Mouse (Mus musculus): ENCODE data around the gene Slc37a4. TPM values are rescaled to one million over a fixed set of nuclear protein-coding genes. Genes with fewer than 3 reads are reported as not detected.

Slc37a4 gene
- polyA plus RNA-seq, 1 experiment from 2014 or later = 20.8 TPM

DNA sequence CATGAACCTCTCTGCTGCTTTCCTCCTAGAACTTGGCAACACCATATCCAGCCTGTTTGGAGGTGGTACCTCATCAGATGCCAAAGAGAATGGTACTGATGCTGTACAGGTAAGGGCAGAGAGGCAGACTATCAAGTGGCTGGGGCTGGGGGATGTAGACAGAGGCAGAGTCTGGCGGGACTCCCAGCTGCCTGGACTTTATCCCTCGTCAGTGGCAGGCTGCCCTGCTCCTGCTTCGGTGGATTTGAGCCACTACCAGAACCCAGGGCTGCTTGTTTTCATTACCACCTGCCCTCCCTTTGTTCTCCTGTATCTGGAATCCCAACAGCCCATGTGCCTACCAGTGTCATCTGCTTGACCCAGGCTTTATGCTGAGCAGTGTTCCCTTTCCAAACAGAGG, 9.4 kb upstream of the Slc37a4 start:
- H3K36me3 ChIP-seq (ENCODE audit: control insufficient read depth, insufficient read depth, low read length) = peaks cover 35% of the 10 kb centered on the region
- H3K9me3 ChIP-seq (ENCODE audit: control insufficient read depth, low read length) = no peaks in the 10 kb centered on the region
- DNase-seq (ENCODE audit: low spot score, missing footprints) (no peak), ATAC-seq (ENCODE audit: low FRiP score) (no peak)
- H3K4me1 ChIP-seq (ENCODE audit: control insufficient read depth, insufficient read depth, low read length) = no peaks in the 10 kb centered on the region
- H3K27me3 ChIP-seq (ENCODE audit: control insufficient read depth, insufficient read depth, low read length) = no peaks in the 10 kb centered on the region
- 85% methylated on average over 3 of the region's 3 CpGs for WGBS
- no peak overlapping the region for H3K9ac ChIP-seq (ENCODE audit: low read length)
- no peak overlapping the region for H3K27ac ChIP-seq (ENCODE audit: low read depth, low read length)
- H3K4me3 ChIP-seq (ENCODE audit: low read depth, low read length) = no peak overlapping the region
- H3K4me2 ChIP-seq = no peak overlapping the region

DNA sequence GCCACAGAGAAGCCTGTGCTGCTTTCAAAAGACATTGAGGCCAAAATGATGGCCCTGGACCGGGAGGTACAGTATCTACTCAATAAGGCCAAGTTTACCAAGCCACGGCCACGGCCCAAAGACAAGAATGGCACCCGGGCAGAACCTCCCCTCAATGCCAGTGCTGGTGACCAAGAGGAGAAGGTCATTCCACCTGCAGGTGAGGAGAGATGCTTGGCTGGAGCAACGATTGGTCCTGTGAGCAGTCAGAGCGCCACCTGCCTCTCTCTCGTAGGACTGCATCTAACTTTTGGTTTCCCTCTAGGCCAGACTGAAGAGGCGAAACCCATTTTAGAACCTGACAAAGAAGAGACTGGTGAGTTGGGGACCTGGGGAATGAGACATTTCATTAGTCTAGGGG, 7.4 kb upstream of the Slc37a4 start:
- WGBS = 67% methylated on average over 8 of the region's 8 CpGs
- ATAC-seq (ENCODE audit: low FRiP score) (no peak), DNase-seq (ENCODE audit: low spot score, missing footprints) (peak; percentile 89)
- peaks cover 29% of the 10 kb centered on the region for H3K36me3 ChIP-seq (ENCODE audit: control insufficient read depth, insufficient read depth, low read length)
- no peaks in the 10 kb centered on the region for H3K27me3 ChIP-seq (ENCODE audit: control insufficient read depth, insufficient read depth, low read length)
- H3K9ac ChIP-seq (ENCODE audit: low read length) = no peak overlapping the region
- no peaks in the 10 kb centered on the region for H3K4me1 ChIP-seq (ENCODE audit: control insufficient read depth, insufficient read depth, low read length)
- H3K27ac ChIP-seq (ENCODE audit: low read depth, low read length) = no peak overlapping the region
- no peak overlapping the region for H3K4me2 ChIP-seq
- no peaks in the 10 kb centered on the region for H3K9me3 ChIP-seq (ENCODE audit: control insufficient read depth, low read length)
- no peak overlapping the region for H3K4me3 ChIP-seq (ENCODE audit: low read depth, low read length)

DNA sequence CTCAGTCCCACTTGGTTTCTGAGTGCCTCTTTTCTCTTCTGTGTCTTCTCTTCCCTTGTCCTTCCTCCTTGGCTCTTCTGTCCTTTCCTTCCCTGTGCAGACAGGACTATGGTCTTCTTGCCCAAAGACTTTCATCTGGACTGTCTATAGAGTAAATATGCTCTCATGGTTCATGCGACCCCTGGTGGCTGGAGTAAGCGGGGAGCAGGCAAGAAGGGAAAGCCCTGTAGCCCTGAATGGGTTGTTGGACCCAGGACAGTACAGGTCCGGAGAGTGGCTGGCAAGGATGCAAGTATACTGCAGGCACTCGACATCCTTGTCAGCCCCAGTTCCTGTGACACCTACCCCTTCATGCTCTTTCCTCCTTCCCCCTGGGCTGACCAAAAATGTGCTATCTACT, 5.2 kb upstream of the Slc37a4 start:
- peaks cover 22% of the 10 kb centered on the region for H3K36me3 ChIP-seq (ENCODE audit: control insufficient read depth, insufficient read depth, low read length)
- H3K27ac ChIP-seq (ENCODE audit: low read depth, low read length) = no peak overlapping the region
- 40% methylated on average over 4 of the region's 4 CpGs for WGBS
- no peaks in the 10 kb centered on the region for H3K4me1 ChIP-seq (ENCODE audit: control insufficient read depth, insufficient read depth, low read length)
- H3K9me3 ChIP-seq (ENCODE audit: control insufficient read depth, low read length) = no peaks in the 10 kb centered on the region
- H3K4me3 ChIP-seq (ENCODE audit: low read depth, low read length) = no peak overlapping the region
- DNase-seq (ENCODE audit: low spot score, missing footprints) (peak; percentile 93), ATAC-seq (ENCODE audit: low FRiP score) (peak; percentile 55; the same call in 1 of the 2 replicates)
- no peak overlapping the region for H3K9ac ChIP-seq (ENCODE audit: low read length)
- no peaks in the 10 kb centered on the region for H3K27me3 ChIP-seq (ENCODE audit: control insufficient read depth, insufficient read depth, low read length)
- H3K4me2 ChIP-seq = no peak overlapping the region

DNA sequence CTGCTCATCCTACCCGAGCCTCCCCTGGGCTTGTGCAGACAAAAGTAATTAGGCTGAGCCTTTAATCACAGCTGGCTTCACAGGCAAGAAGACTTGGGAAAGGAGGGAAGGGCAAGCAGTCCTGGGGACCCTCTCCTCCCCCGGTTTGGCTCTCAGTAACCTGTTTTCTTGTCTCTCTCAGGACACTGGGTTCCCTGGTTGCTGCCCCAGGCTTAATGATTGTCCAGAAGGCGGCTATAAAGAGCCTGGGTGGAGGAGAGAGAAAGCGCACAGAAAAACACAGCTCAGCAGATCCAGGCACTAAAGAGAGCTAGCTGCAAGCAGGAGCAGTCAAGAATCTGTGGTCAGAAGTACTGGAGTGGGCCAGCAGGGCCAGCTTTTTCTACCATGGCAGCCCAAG, 1.4 kb downstream of the Slc37a4 start:
- Histone ChIP-seq H3K4me2 (no peak overlapping the region; the same call in 1 of the 2 replicates), H3K27ac (ENCODE audit: low read depth, low read length) (no peak overlapping the region), H3K36me3 (ENCODE audit: control insufficient read depth, insufficient read depth, low read length) (peaks cover 7% of the 10 kb centered on the region), H3K4me3 (ENCODE audit: low read depth, low read length) (no peak overlapping the region), H3K9ac (ENCODE audit: low read length) (no peak overlapping the region; the same call in 1 of the 2 replicates), H3K27me3 (ENCODE audit: control insufficient read depth, insufficient read depth, low read length) (no peaks in the 10 kb centered on the region), H3K4me1 (ENCODE audit: control insufficient read depth, insufficient read depth, low read length) (peaks cover 7% of the 10 kb centered on the region; the same call in 1 of the 2 replicates), H3K9me3 (ENCODE audit: control insufficient read depth, low read length) (no peaks in the 10 kb centered on the region)
- ATAC-seq (ENCODE audit: low FRiP score) (no peak), DNase-seq (ENCODE audit: low spot score, missing footprints) (no peak)
- 16% methylated on average over 4 of the region's 4 CpGs for WGBS

DNA sequence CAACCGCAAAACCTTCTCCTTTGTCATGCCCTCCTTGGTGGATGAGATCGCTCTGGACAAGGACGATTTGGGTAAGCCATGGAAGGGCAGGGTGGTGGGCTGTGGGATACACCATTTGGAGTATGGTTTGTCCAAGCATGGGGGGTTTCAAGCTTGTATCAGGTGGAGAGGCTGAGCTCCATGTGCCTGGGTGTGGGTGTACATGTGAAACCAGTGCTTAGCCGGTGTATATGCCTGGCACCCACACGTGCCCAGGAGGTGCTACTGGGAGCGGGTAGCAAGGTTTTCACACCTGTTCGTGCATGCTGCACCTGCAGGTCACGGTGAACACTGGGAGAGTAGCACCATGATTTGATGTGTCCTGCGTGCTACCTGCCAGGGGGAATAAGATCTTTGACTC, 1.9 kb downstream of the Slc37a4 start:
- DNase-seq (ENCODE audit: low spot score, missing footprints) = no peak
- no peak overlapping the region for H3K27ac ChIP-seq (ENCODE audit: low read depth, low read length)
- peaks cover 7% of the 10 kb centered on the region; the same call in 1 of the 2 replicates for H3K4me1 ChIP-seq (ENCODE audit: control insufficient read depth, insufficient read depth, low read length)
- ATAC-seq (ENCODE audit: low FRiP score) = no peak
- H3K9me3 ChIP-seq (ENCODE audit: control insufficient read depth, low read length) = no peaks in the 10 kb centered on the region
- no peak overlapping the region for H3K4me3 ChIP-seq (ENCODE audit: low read depth, low read length)
- H3K4me2 ChIP-seq = no peak overlapping the region; the same call in 1 of the 2 replicates
- H3K27me3 ChIP-seq (ENCODE audit: control insufficient read depth, insufficient read depth, low read length) = no peaks in the 10 kb centered on the region
- no peak overlapping the region for H3K9ac ChIP-seq (ENCODE audit: low read length)
- peaks cover 7% of the 10 kb centered on the region for H3K36me3 ChIP-seq (ENCODE audit: control insufficient read depth, insufficient read depth, low read length)
- 83% methylated on average over 9 of the region's 9 CpGs for WGBS

DNA sequence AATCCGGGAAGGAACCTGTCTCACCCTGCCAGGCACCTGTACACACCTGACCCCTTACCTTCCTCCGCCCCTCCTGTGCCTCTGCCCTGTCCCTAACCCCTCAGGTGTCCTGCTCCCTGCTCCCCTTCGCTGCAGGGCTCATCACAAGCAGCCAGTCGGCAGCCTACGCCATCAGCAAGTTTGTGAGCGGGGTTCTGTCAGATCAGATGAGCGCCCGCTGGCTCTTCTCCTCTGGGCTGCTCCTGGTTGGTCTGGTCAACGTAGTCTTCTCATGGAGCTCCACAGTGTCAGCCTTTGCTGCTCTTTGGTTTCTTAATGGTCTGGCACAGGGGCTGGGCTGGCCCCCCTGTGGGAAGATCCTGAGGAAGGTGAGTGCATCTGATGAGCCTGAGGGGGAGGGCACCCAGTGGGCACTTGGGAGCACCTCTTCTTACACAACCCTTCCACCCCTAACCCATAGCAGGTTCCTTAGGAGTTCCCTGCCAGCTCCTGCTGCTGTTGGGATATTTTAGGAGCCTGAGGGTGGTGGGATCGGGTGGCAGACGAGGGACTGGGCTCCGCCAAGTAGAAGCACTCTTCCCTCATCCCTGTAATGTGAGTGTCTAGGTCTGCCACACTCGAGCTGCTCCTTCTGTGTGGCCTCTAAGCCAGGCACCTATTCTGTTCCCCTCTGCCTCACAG, 2.6 kb downstream of the Slc37a4 start:
- DNase-seq (ENCODE audit: low spot score, missing footprints) (no peak), ATAC-seq (ENCODE audit: low FRiP score) (no peak)
- H3K9me3 ChIP-seq (ENCODE audit: control insufficient read depth, low read length) = no peaks in the 10 kb centered on the region
- no peaks in the 10 kb centered on the region for H3K27me3 ChIP-seq (ENCODE audit: control insufficient read depth, insufficient read depth, low read length)
- H3K36me3 ChIP-seq (ENCODE audit: control insufficient read depth, insufficient read depth, low read length) = peaks cover 7% of the 10 kb centered on the region
- no peak overlapping the region for H3K9ac ChIP-seq (ENCODE audit: low read length)
- no peak overlapping the region for H3K4me3 ChIP-seq (ENCODE audit: low read depth, low read length)
- peaks cover 7% of the 10 kb centered on the region; the same call in 1 of the 2 replicates for H3K4me1 ChIP-seq (ENCODE audit: control insufficient read depth, insufficient read depth, low read length)
- H3K27ac ChIP-seq (ENCODE audit: low read depth, low read length) = no peak overlapping the region
- 85% methylated on average over 13 of the region's 13 CpGs for WGBS
- no peak overlapping the region for H3K4me2 ChIP-seq

DNA sequence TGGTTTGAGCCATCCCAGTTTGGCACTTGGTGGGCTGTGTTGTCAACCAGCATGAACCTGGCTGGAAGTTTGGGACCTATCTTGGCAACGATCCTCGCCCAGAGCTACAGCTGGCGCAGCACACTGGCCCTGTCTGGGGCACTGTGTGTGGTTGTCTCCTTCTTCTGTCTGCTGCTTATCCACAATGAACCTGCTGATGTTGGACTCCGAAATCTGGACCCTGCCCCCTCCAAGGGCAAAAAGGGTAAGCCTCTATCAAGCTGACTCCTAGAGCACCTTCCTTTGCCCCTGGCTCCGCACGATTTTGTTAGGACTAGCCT, 3.1 kb downstream of the Slc37a4 start:
- peaks cover 7% of the 10 kb centered on the region for H3K36me3 ChIP-seq (ENCODE audit: control insufficient read depth, insufficient read depth, low read length)
- no peak for DNase-seq (ENCODE audit: low spot score, missing footprints)
- 92% methylated on average over 6 of the region's 6 CpGs for WGBS

DNA sequence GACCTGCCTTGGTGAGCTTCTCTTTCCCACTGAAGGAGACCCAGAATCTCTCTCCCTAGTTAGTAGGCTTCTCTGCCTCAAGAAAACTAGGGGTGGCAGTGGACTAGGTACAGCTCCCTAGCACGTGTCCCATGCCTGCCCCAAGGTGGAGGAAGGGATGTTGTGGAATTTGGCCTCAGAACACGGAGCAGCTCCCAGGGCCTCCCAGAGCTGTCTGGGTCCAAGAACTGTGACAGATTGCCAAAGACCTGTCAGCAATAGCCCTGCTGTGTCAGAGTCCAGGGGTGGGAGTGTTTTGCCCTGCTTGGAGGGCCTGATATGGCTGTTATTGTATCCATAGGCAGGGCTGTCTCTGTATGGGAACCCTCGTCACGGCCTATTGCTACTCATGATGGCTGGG, 4.4 kb downstream of the Slc37a4 start:
- Histone ChIP-seq H3K9ac (ENCODE audit: low read length) (no peak overlapping the region), H3K36me3 (ENCODE audit: control insufficient read depth, insufficient read depth, low read length) (peaks cover 11% of the 10 kb centered on the region), H3K27ac (ENCODE audit: low read depth, low read length) (no peak overlapping the region), H3K4me1 (ENCODE audit: control insufficient read depth, insufficient read depth, low read length) (peaks cover 11% of the 10 kb centered on the region), H3K4me2 (no peak overlapping the region), H3K4me3 (ENCODE audit: low read depth, low read length) (no peak overlapping the region), H3K27me3 (ENCODE audit: control insufficient read depth, insufficient read depth, low read length) (no peaks in the 10 kb centered on the region), H3K9me3 (ENCODE audit: control insufficient read depth, low read length) (no peaks in the 10 kb centered on the region)
- ATAC-seq (ENCODE audit: low FRiP score) = no peak
- 89% methylated on average over 4 of the region's 4 CpGs for WGBS
- no peak for DNase-seq (ENCODE audit: low spot score, missing footprints)

More for the DNA sequence above, 3.1 kb downstream of the Slc37a4 start:
- H3K9me3 ChIP-seq (ENCODE audit: control insufficient read depth, low read length) = no peaks in the 10 kb centered on the region
- H3K4me3 ChIP-seq (ENCODE audit: low read depth, low read length) = no peak overlapping the region
- no peak overlapping the region for H3K4me2 ChIP-seq
- no peak overlapping the region for H3K9ac ChIP-seq (ENCODE audit: low read length)
- H3K4me1 ChIP-seq (ENCODE audit: control insufficient read depth, insufficient read depth, low read length) = peaks cover 7% of the 10 kb centered on the region; the same call in 1 of the 2 replicates
- no peak for ATAC-seq (ENCODE audit: low FRiP score)
- H3K27ac ChIP-seq (ENCODE audit: low read depth, low read length) = no peak overlapping the region
- no peaks in the 10 kb centered on the region for H3K27me3 ChIP-seq (ENCODE audit: control insufficient read depth, insufficient read depth, low read length)

DNA sequence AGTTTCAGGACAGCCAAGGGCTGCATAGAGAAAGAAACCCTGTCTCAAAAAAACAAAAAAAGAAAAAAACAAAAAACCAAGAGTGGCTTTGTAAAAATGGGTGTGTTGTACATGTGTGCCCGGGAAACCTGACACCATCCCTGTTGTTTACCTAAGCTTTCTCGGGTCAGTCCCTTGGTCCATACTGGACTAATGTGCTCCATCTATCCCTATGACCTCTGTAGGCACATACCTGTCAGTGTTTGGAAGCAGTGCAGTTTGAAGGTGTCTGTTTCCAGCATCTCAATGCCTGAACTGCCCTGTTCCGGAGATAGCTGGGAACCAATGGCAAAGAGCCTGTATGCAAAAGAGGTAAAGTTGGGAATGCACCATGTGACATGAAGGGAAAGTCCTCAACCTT, 8.4 kb downstream of the Slc37a4 start:
- H3K27me3 ChIP-seq (ENCODE audit: control insufficient read depth, insufficient read depth, low read length) = no peaks in the 10 kb centered on the region
- peaks cover 7% of the 10 kb centered on the region for H3K4me1 ChIP-seq (ENCODE audit: control insufficient read depth, insufficient read depth, low read length)
- ATAC-seq (ENCODE audit: low FRiP score) (no peak), DNase-seq (ENCODE audit: low spot score, missing footprints) (no peak)
- no peak overlapping the region for H3K27ac ChIP-seq (ENCODE audit: low read depth, low read length)
- no peak overlapping the region for H3K4me2 ChIP-seq
- peaks cover 18% of the 10 kb centered on the region for H3K36me3 ChIP-seq (ENCODE audit: control insufficient read depth, insufficient read depth, low read length)
- H3K4me3 ChIP-seq (ENCODE audit: low read depth, low read length) = no peak overlapping the region
- WGBS = 86% methylated on average over 3 of the region's 3 CpGs
- H3K9ac ChIP-seq (ENCODE audit: low read length) = no peak overlapping the region
- no peaks in the 10 kb centered on the region for H3K9me3 ChIP-seq (ENCODE audit: control insufficient read depth, low read length)

All from midbrain, embryonic 11.5 days (tissue).